Mouse (Mus musculus) urinary bladder, postnatal 14 days (tissue): ENCODE data around the gene Hspb8.
A peak's percentile ranks its signal among the peaks of the same experiment; 100 is the strongest.
"Not testable (repeated sequence)": the region's sequence is repeated elsewhere in the genome, so short reads cannot be mapped to it uniquely, and the experiment has no call there.

Experiments used
- DNase-seq: peaks from one replicate; pipeline ENCODE4 v3.0.0; 2021; ENCODE audit warnings: low spot score

Hspb8 gene

DNA sequence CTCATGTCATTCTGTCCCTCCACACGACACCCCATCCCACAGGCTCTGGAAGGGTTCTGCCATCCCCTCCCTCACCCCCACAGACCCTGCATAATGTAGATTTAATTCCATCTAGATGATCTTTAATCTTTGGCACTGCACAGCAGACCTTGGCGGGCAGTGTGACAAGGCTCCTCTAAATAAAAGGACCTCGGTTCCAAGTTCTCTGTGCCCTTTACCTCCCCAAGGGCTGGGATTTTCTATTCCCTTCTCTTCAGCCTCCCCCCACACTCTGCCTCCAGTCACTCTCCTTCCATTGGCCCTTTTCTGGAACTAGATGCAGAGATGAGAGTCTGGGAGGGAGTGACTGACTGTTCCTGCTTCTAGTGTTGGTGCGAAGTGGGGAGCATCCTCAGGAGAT is 33.3 kb downstream of the Hspb8 start:
- DNase-seq = no peak

DNA sequence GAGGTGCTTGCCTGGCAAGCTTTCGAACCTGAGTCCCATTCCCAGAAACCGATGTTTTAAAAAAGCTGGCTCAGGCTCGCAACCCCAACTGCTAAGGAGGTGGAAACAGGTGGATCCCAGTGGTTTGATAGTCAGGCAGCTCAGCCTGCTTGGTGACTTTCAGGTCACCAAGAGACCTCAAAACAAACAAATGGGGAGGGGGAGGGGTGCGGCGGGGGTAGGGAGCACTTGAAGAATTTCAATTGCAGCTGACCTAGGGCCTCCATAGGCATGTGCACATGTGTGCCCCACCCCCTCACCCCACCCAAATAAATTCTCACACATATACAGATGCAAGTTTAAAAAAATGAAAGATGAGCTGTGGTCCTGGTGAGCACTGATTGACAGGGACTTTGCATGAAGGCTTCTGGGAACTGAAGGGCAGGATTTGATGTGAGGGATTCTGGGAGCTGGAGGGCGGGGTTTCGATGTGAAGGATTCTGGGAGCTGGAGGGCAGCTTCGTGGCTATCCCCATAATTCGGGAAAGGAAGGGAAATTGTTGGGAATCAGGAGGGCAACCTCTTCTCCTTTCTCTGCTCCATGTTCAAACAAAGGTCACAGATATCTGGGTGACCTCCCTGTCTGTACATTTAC is 35.2 kb downstream of the Hspb8 start:
- DNase-seq = no peak

- peak; percentile 66 for DNase-seq
Measured at GRCm38 (mm10) chr5:116386020-116386419, 36.6 kb downstream of the Hspb8 start.

GRCm38 (mm10) chr5:116382646-116383045 is 40.0 kb downstream of the Hspb8 start:
- not testable (repeated sequence) for DNase-seq

DNA sequence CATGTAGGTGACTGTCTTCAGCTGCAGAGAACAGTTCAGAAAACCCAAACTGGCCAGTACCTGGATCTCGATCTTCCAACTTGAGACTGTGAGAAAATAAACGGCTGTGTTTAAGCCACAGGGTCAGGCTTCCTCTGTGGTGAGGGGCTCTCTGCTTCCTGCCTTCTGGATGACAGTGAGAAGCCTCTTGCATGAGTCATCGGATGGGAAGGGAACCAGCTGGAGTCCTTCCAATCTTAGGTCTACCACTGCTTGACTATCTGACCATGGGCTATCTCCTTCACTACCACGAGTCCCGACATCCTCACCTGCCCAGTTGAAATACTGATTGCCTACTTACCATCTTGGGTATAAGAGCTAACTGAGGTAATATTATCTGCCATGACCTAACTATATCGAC is 40.9 kb downstream of the Hspb8 start:
- DNase-seq = no peak

GRCm38 (mm10) chr5:116381217-116381616 is 41.4 kb downstream of the Hspb8 start:
- DNase-seq = no peak

DNA sequence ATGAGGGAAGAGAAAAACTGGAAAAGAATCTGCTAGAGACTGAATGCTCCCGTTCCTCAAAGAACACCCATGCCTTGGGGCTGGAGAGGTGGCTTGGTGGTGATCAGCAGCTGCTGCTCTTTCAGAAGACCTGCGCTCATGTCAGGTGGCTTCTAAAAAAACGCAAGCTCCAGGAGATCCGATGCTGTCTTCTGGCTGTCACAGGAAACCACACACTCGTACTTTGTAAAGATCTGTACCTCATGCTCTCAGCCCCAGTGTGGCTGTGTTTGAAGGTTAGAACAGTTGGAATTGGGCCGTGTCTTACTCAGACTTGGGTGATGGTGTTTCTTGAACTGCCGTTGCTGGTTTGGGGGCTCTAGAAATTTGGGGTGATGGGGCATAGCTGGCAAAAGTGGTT is 42.3 kb downstream of the Hspb8 start:
- DNase-seq = no peak

DNA sequence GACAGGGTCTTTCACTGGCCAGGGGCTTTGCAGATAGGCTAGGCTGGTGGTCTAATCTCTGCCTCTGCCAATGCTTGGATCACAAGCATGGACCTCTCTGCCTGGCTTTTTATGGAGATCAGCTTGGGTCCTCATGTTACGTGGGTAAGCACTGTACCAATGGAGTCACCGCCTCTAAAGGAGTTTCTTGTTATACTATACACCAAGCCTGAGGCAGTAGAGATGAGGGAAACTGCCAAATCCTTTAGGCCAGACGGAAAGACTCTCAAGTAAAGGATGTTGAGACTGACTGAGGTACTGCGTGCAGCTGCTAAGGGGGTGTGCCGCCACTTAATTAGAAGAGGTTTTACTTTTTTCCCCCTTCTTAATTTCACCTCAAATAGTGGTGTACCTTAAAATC is 43.8 kb downstream of the Hspb8 start:
- DNase-seq = no peak

DNA sequence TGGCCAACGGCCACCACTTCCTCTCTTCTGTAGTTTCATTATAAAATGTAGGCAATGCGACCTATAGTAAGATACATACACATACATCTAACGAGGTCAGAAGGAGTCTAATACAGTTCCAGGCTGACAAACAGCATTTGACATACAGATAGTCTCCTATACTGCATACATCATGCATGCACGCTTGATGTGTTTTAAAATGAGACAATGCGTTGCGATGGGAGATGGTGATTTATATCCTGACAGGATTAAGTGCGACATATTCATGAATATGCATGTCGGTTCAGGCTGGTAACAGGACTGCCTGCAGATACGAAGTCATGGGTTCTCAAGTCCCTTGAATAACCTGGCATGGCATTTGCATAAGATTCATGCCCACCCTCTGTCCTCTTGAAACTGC is 54.7 kb downstream of the Hspb8 start:
- DNase-seq = no peak

- DNase-seq = no peak
Measured at GRCm38 (mm10) chr5:116366889-116367682, 55.6 kb downstream of the Hspb8 start.

DNA sequence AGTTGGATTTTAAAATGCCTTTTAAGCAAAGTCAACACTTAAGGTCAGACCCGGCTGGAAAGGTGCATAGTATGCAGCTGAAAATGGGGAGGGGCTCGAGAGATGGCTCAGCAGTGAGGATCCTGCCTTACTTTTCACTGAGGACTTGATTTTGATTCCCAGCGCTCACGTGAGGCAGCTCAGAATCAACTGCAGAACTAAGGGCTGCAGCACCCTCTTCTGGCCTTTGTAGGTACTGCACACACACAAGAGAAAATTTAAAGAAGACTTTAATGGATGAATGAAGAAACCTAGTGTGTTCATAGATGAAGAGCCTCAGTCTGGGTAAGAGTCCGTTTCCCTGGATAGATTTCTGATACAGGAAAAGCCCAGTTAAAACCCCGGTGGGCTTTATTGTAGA is 61.3 kb downstream of the Hspb8 start:
- no peak for DNase-seq

DNA sequence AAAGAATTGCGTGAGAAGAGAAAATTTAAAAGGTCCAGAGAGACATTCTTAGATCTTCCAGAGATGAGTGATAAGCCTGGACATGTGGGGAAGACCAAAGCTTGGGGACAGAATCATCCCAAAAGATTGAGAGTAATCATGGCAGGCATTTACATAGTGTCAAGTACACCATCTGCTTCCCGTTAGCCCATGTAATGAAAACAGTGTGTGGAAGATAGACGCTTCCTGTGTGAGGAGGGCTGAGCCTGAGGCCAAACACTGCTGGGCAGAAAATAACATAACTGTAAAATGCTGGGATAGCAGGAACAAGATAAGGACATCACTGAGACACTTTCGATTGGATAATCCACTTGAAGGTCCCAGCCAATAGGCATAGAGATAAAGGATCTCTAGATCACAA is 61.9 kb downstream of the Hspb8 start:
- DNase-seq = no peak
